Mouse (Mus musculus): ENCODE results near the gene Kdr.
"Not testable (repeated sequence)": the region's sequence is repeated elsewhere in the genome, so short reads cannot be mapped to it uniquely, and the experiment has no call there.

Gene Kdr

GRCm38 (mm10) chr5:75956526-75956925 is 21.7 kb downstream of the Kdr start:
- DNase-seq, result no peak

- no peak for DNase-seq
These were observed 22.4 kb downstream of the Kdr start for GRCm38 (mm10) chr5:75955876-75956275.

GRCm38 (mm10) chr5:75954778-75955330 is 23.4 kb downstream of the Kdr start:
- DNase-seq, result no peak

GRCm38 (mm10) chr5:75954218-75954617 is 24.0 kb downstream of the Kdr start:
- no peak for DNase-seq

- DNase-seq, result no peak
These were observed 26.0 kb downstream of the Kdr start for GRCm38 (mm10) chr5:75952131-75952795.

- no peak for DNase-seq
These were observed 27.4 kb downstream of the Kdr start for GRCm38 (mm10) chr5:75950866-75951265.

GRCm38 (mm10) chr5:75945394-75945793 is 32.9 kb downstream of the Kdr start:
- DNase-seq, result no peak

- DNase-seq, result no peak
These were observed 35.0 kb downstream of the Kdr start for GRCm38 (mm10) chr5:75943301-75943700.

GRCm38 (mm10) chr5:75941775-75942580 is 36.3 kb downstream of the Kdr start:
- DNase-seq, result no peak

GRCm38 (mm10) chr5:75939144-75939732 is 39.0 kb downstream of the Kdr start:
- DNase-seq, result no peak

- no peak for DNase-seq
These were observed 40.2 kb downstream of the Kdr start for GRCm38 (mm10) chr5:75938012-75938411.

GRCm38 (mm10) chr5:75936223-75936622 is 42.0 kb downstream of the Kdr start:
- no peak for DNase-seq

- no peak for DNase-seq
These were observed 43.0 kb downstream of the Kdr start for GRCm38 (mm10) chr5:75935225-75935624.

GRCm38 (mm10) chr5:75934201-75934600 is 44.1 kb downstream of the Kdr start:
- DNase-seq, result no peak

GRCm38 (mm10) chr5:75933521-75934044 is 44.7 kb downstream of the Kdr start:
- peak; percentile 43 for DNase-seq

- not testable (repeated sequence) for DNase-seq
These were observed 46.8 kb downstream of the Kdr start for GRCm38 (mm10) chr5:75931458-75931857.

GRCm38 (mm10) chr5:75929960-75930359 is 48.3 kb downstream of the Kdr start:
- DNase-seq, result peak; percentile 31

- no peak for DNase-seq
These were observed 55.6 kb downstream of the Kdr start for GRCm38 (mm10) chr5:75922677-75923076.

- no peak for DNase-seq
These were observed 56.4 kb downstream of the Kdr start for GRCm38 (mm10) chr5:75921730-75922387.

GRCm38 (mm10) chr5:75919601-75920000 is 58.7 kb downstream of the Kdr start:
- no peak for DNase-seq

- DNase-seq, result no peak
These were observed 60.1 kb downstream of the Kdr start for GRCm38 (mm10) chr5:75918139-75918538.

GRCm38 (mm10) chr5:75917231-75917630 is 61.0 kb downstream of the Kdr start:
- no peak for DNase-seq

- no peak for DNase-seq
These were observed 72.2 kb downstream of the Kdr start for GRCm38 (mm10) chr5:75906102-75906501.

All from liver (tissue).